Mouse (Mus musculus) embryonic facial prominence, embryonic 10.5 days (tissue): ENCODE results near the gene Idua. TPM values are rescaled to one million over a fixed set of nuclear protein-coding genes. Genes with fewer than 3 reads are reported as not detected.
A peak's percentile ranks its signal among the peaks of the same experiment; 100 is the strongest.

Experiments
- DNase-seq: peaks from one replicate; pipeline ENCODE4 v3.0.0-alpha.2; 2017; ENCODE audit warnings: low spot score
- H3K27ac ChIP-seq: fragments of 300-500 bp; sonication (generic); replicated peaks from 2 replicates; pipeline ENCODE4 v1.5.1; 2016; ENCODE audit warnings: mild to moderate bottlenecking
- H3K27me3 ChIP-seq: fragments of 300-500 bp; sonication (generic); replicated peaks from 2 replicates; pipeline ENCODE4 v1.6.1; 2016; ENCODE audit warnings: low read depth, mild to moderate bottlenecking; ENCODE audit not compliant: poor library complexity, severe bottlenecking
- H3K36me3 ChIP-seq: fragments of 300-500 bp; sonication (generic); replicated peaks from 2 replicates; pipeline ENCODE4 v1.6.1; 2016; ENCODE audit warnings: mild to moderate bottlenecking, moderate library complexity
- H3K4me1 ChIP-seq: fragments of 300-500 bp; sonication (generic); 2 replicates; pipeline ENCODE4 v1.6.1; 2016
- H3K4me3 ChIP-seq: fragments of 300-500 bp; sonication (generic); 2 replicates; pipeline ENCODE4 v1.5.1; 2016; ENCODE audit warnings: mild to moderate bottlenecking, moderate library complexity
- H3K9me3 ChIP-seq: fragments of 300-500 bp; sonication (generic); 2 replicates; pipeline ENCODE4 v1.6.1; 2016; ENCODE audit warnings: mild to moderate bottlenecking
- WGBS: fragments of 180-500 bp; shearing (Covaris S2); methylation state at CpG from one replicate; pipeline ENCODE4 v1.1.7; 2016; 5-methylcytosine and 5-hydroxymethylcytosine counted together
- polyA plus RNA-seq: library from polyadenylated mRNA; unstranded; fragments of >200 nt; fragmentation: Nextera tagmentation; extraction: Ambion mirVana; gene quantifications from 2 replicates; pipeline ENCODE4 v1.2.1, GENCODE M21; 2016

The Idua gene
- polyA plus RNA-seq, 1 experiment from 2014 or later = 9.3 TPM

- 36% methylated on average over 4 of the region's 4 CpGs for WGBS
- no peaks in the 10 kb centered on the region for H3K27me3 ChIP-seq
- no peak overlapping the region for H3K4me3 ChIP-seq
- peak overlapping the region; percentile 61 for H3K27ac ChIP-seq
- no peaks in the 10 kb centered on the region for H3K36me3 ChIP-seq
- peaks cover 23% of the 10 kb centered on the region for H3K4me1 ChIP-seq
- H3K9me3 ChIP-seq = no peaks in the 10 kb centered on the region
- no peak for DNase-seq
Measured at GRCm38 (mm10) chr5:108718051-108718450, 57.9 kb downstream of the Idua start.

GRCm38 (mm10) chr5:108719761-108720160, 59.6 kb downstream of the Idua start:
- Histone ChIP-seq H3K36me3 (no peaks in the 10 kb centered on the region), H3K4me3 (no peak overlapping the region), H3K27ac (no peak overlapping the region), H3K4me1 (peaks cover 13% of the 10 kb centered on the region), H3K9me3 (no peaks in the 10 kb centered on the region), H3K27me3 (no peaks in the 10 kb centered on the region)
- 65% methylated on average over 7 of the region's 7 CpGs for WGBS
- DNase-seq = no peak

GRCm38 (mm10) chr5:108724006-108724405, 63.9 kb downstream of the Idua start:
- Histone ChIP-seq H3K4me1 (no peaks in the 10 kb centered on the region), H3K36me3 (no peaks in the 10 kb centered on the region), H3K27me3 (no peaks in the 10 kb centered on the region), H3K27ac (no peak overlapping the region), H3K4me3 (no peak overlapping the region), H3K9me3 (no peaks in the 10 kb centered on the region)
- WGBS = 57% methylated on average over 2 of the region's 2 CpGs
- no peak for DNase-seq

- no peaks in the 10 kb centered on the region for H3K4me1 ChIP-seq
- peak; percentile 79 for DNase-seq
- H3K9me3 ChIP-seq = no peaks in the 10 kb centered on the region
- no peaks in the 10 kb centered on the region for H3K36me3 ChIP-seq
- H3K27me3 ChIP-seq = no peaks in the 10 kb centered on the region
- H3K4me3 ChIP-seq = no peak overlapping the region
- 23% methylated on average over 5 of the region's 5 CpGs for WGBS
- no peak overlapping the region for H3K27ac ChIP-seq
Measured at GRCm38 (mm10) chr5:108726557-108727248, 66.6 kb downstream of the Idua start.

DNA sequence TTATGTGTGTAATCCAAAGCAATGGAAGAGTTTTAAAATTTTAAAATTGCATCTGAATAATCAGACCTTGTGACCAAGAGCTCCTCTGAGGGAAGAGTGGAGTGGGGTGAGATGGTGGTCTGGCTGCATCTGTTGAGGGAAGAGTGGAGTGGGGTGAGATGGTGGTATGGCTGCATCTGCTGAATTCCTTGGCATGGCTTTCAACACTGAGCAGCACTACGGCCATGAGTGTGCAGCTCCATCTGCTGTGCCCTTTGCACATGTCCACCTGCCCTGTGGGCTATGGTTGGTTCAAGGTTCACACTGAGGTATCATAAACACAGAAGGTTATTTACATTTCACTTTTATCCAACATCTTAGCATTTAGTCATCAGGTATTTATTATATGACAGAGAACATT, 67.3 kb downstream of the Idua start:
- Histone ChIP-seq H3K36me3 (no peaks in the 10 kb centered on the region), H3K9me3 (no peaks in the 10 kb centered on the region), H3K27ac (no peak overlapping the region), H3K27me3 (no peaks in the 10 kb centered on the region), H3K4me3 (no peak overlapping the region), H3K4me1 (no peaks in the 10 kb centered on the region)
- no peak for DNase-seq
- WGBS = 91% methylated on average over 1 of the region's 1 CpGs

Other genes with a start within 250 kb of the Idua start
- gene Atp5k, start 225.9 kb upstream of the Idua start, polyA plus RNA-seq = 378 and 386 TPM in 2 replicates
- 0.11 and 0.15 TPM in 2 replicates for gene Mfsd7a, start 211.4 kb upstream of the Idua start, polyA plus RNA-seq
- 23.3 and 23.8 TPM in 2 replicates for gene Pcgf3, start 199.1 kb upstream of the Idua start, polyA plus RNA-seq
- 2.7 and 4.0 TPM in 2 replicates for gene Cplx1, start 110.3 kb upstream of the Idua start, polyA plus RNA-seq
- gene Gak, start 30.6 kb upstream of the Idua start, polyA plus RNA-seq = 63.5 and 66.3 TPM in 2 replicates
- 15.1 and 16.0 TPM in 2 replicates for gene Tmem175, start 30.6 kb upstream of the Idua start, polyA plus RNA-seq
- gene Dgkq, start 9.3 kb downstream of the Idua start, polyA plus RNA-seq = 12.5 and 14.5 TPM in 2 replicates
- gene Slc26a1, start 15.2 kb downstream of the Idua start, polyA plus RNA-seq = 0.55 and 0.92 TPM in 2 replicates
- 28.9 and 34.0 TPM in 2 replicates for gene Fgfrl1, start 32.1 kb downstream of the Idua start, polyA plus RNA-seq
- gene Rnf212, start 114.7 kb downstream of the Idua start, polyA plus RNA-seq = 0.92 TPM in 1 of 2 replicates, not detected in the other
- gene Tmed11, start 135.0 kb downstream of the Idua start, polyA plus RNA-seq = not detected in 2 replicates
- not detected in 2 replicates for gene Vmn2r8, start 148.5 kb downstream of the Idua start, polyA plus RNA-seq
- gene Vmn2r9, start 192.3 kb downstream of the Idua start, polyA plus RNA-seq = not detected in 2 replicates